Mouse (Mus musculus): ENCODE data around the gene Map3k20. TPM values are rescaled to one million over a fixed set of nuclear protein-coding genes. Genes with fewer than 3 reads are reported as not detected.
A peak's percentile ranks its signal among the peaks of the same experiment; 100 is the strongest.

The Map3k20 gene
- polyA plus RNA-seq, 1 experiment from 2014 or later: 4.4 TPM

- Histone ChIP-seq H3K27me3 (ENCODE audit: control insufficient read depth, insufficient read depth, low read depth, low read length) (no peaks in the 10 kb centered on the region), H3K4me1 (ENCODE audit: control insufficient read depth, insufficient read depth, low read length) (peaks cover 15% of the 10 kb centered on the region), H3K4me3 (ENCODE audit: low read depth, low read length) (peak overlapping the region; percentile 19), H3K27ac (ENCODE audit: low read length) (peak overlapping the region; percentile 56), H3K9me3 (replicated peaks; ENCODE audit: control insufficient read depth, low read length, poor library complexity, severe bottlenecking) (no peaks in the 10 kb centered on the region), H3K4me2 (ENCODE audit: low read length) (peak overlapping the region; percentile 49), H3K36me3 (ENCODE audit: control insufficient read depth, insufficient read depth, low read length) (no peaks in the 10 kb centered on the region), H3K9ac (ENCODE audit: low read depth, low read length) (peak overlapping the region; percentile 15; the same call in 1 of the 2 replicates)
- WGBS: 18% methylated on average over 11 of the region's 11 CpGs
- peak; percentile 78 for ATAC-seq
Observed at GRCm38 (mm10) chr2:72427288-72427687, 141.9 kb downstream of the Map3k20 start.

GRCm38 (mm10) chr2:72438941-72439533 lies 153.6 kb downstream of the Map3k20 start:
- no peak overlapping the region for H3K9ac ChIP-seq (ENCODE audit: low read depth, low read length)
- no peaks in the 10 kb centered on the region for H3K36me3 ChIP-seq (ENCODE audit: control insufficient read depth, insufficient read depth, low read length)
- no peaks in the 10 kb centered on the region for H3K27me3 ChIP-seq (ENCODE audit: control insufficient read depth, insufficient read depth, low read depth, low read length)
- H3K9me3 ChIP-seq (replicated peaks; ENCODE audit: control insufficient read depth, low read length, poor library complexity, severe bottlenecking): no peaks in the 10 kb centered on the region
- no peak overlapping the region for H3K4me3 ChIP-seq (ENCODE audit: low read depth, low read length)
- no peak overlapping the region for H3K4me2 ChIP-seq (ENCODE audit: low read length)
- H3K27ac ChIP-seq (ENCODE audit: low read length): no peak overlapping the region
- 82% methylated on average over 8 of the region's 8 CpGs for WGBS
- no peak for ATAC-seq
- H3K4me1 ChIP-seq (ENCODE audit: control insufficient read depth, insufficient read depth, low read length): no peaks in the 10 kb centered on the region

- Histone ChIP-seq H3K36me3 (ENCODE audit: control insufficient read depth, insufficient read depth, low read length) (no peaks in the 10 kb centered on the region), H3K4me1 (ENCODE audit: control insufficient read depth, insufficient read depth, low read length) (no peaks in the 10 kb centered on the region), H3K9me3 (replicated peaks; ENCODE audit: control insufficient read depth, low read length, poor library complexity, severe bottlenecking) (no peaks in the 10 kb centered on the region), H3K9ac (ENCODE audit: low read depth, low read length) (no peak overlapping the region), H3K27me3 (ENCODE audit: control insufficient read depth, insufficient read depth, low read depth, low read length) (no peaks in the 10 kb centered on the region), H3K4me3 (ENCODE audit: low read depth, low read length) (no peak overlapping the region), H3K27ac (ENCODE audit: low read length) (no peak overlapping the region), H3K4me2 (ENCODE audit: low read length) (no peak overlapping the region)
- WGBS: 61% methylated on average over 9 of the region's 9 CpGs
- ATAC-seq: 0 out of 2 replicates have a peak, but pooled peaks have one; percentile 51
Observed at GRCm38 (mm10) chr2:72441010-72441409, 155.6 kb downstream of the Map3k20 start.

GRCm38 (mm10) chr2:72442825-72443224 lies 157.4 kb downstream of the Map3k20 start:
- no peaks in the 10 kb centered on the region for H3K4me1 ChIP-seq (ENCODE audit: control insufficient read depth, insufficient read depth, low read length)
- H3K9me3 ChIP-seq (replicated peaks; ENCODE audit: control insufficient read depth, low read length, poor library complexity, severe bottlenecking): no peaks in the 10 kb centered on the region
- ATAC-seq: no peak
- H3K27me3 ChIP-seq (ENCODE audit: control insufficient read depth, insufficient read depth, low read depth, low read length): no peaks in the 10 kb centered on the region
- H3K4me3 ChIP-seq (ENCODE audit: low read depth, low read length): no peak overlapping the region
- no peak overlapping the region for H3K4me2 ChIP-seq (ENCODE audit: low read length)
- H3K9ac ChIP-seq (ENCODE audit: low read depth, low read length): no peak overlapping the region
- no peaks in the 10 kb centered on the region for H3K36me3 ChIP-seq (ENCODE audit: control insufficient read depth, insufficient read depth, low read length)
- H3K27ac ChIP-seq (ENCODE audit: low read length): no peak overlapping the region
- WGBS: 91% methylated on average over 6 of the region's 6 CpGs

GRCm38 (mm10) chr2:72443960-72444359 lies 158.5 kb downstream of the Map3k20 start:
- no peak overlapping the region for H3K9ac ChIP-seq (ENCODE audit: low read depth, low read length)
- no peak overlapping the region for H3K27ac ChIP-seq (ENCODE audit: low read length)
- no peak overlapping the region for H3K4me3 ChIP-seq (ENCODE audit: low read depth, low read length)
- H3K27me3 ChIP-seq (ENCODE audit: control insufficient read depth, insufficient read depth, low read depth, low read length): no peaks in the 10 kb centered on the region
- WGBS: 91% methylated on average over 3 of the region's 3 CpGs
- H3K36me3 ChIP-seq (ENCODE audit: control insufficient read depth, insufficient read depth, low read length): no peaks in the 10 kb centered on the region
- no peak overlapping the region for H3K4me2 ChIP-seq (ENCODE audit: low read length)
- H3K4me1 ChIP-seq (ENCODE audit: control insufficient read depth, insufficient read depth, low read length): no peaks in the 10 kb centered on the region
- no peak for ATAC-seq
- no peaks in the 10 kb centered on the region for H3K9me3 ChIP-seq (replicated peaks; ENCODE audit: control insufficient read depth, low read length, poor library complexity, severe bottlenecking)

- no peak overlapping the region for H3K4me3 ChIP-seq (ENCODE audit: low read depth, low read length)
- no peak for ATAC-seq
- no peaks in the 10 kb centered on the region for H3K36me3 ChIP-seq (ENCODE audit: control insufficient read depth, insufficient read depth, low read length)
- no peaks in the 10 kb centered on the region for H3K27me3 ChIP-seq (ENCODE audit: control insufficient read depth, insufficient read depth, low read depth, low read length)
- H3K4me2 ChIP-seq (ENCODE audit: low read length): no peak overlapping the region
- H3K27ac ChIP-seq (ENCODE audit: low read length): no peak overlapping the region
- no peak overlapping the region for H3K9ac ChIP-seq (ENCODE audit: low read depth, low read length)
- no peaks in the 10 kb centered on the region for H3K4me1 ChIP-seq (ENCODE audit: control insufficient read depth, insufficient read depth, low read length)
- no peaks in the 10 kb centered on the region for H3K9me3 ChIP-seq (replicated peaks; ENCODE audit: control insufficient read depth, low read length, poor library complexity, severe bottlenecking)
- 95% methylated on average over 3 of the region's 3 CpGs for WGBS
Observed at GRCm38 (mm10) chr2:72446106-72446505, 160.7 kb downstream of the Map3k20 start.

- Histone ChIP-seq H3K9me3 (replicated peaks; ENCODE audit: control insufficient read depth, low read length, poor library complexity, severe bottlenecking) (no peaks in the 10 kb centered on the region), H3K4me1 (ENCODE audit: control insufficient read depth, insufficient read depth, low read length) (no peaks in the 10 kb centered on the region), H3K27me3 (ENCODE audit: control insufficient read depth, insufficient read depth, low read depth, low read length) (no peaks in the 10 kb centered on the region), H3K9ac (ENCODE audit: low read depth, low read length) (no peak overlapping the region), H3K4me2 (ENCODE audit: low read length) (no peak overlapping the region), H3K36me3 (ENCODE audit: control insufficient read depth, insufficient read depth, low read length) (no peaks in the 10 kb centered on the region), H3K4me3 (ENCODE audit: low read depth, low read length) (no peak overlapping the region), H3K27ac (ENCODE audit: low read length) (no peak overlapping the region)
- WGBS: 25% methylated on average over 5 of the region's 5 CpGs
- no peak for ATAC-seq
Observed at GRCm38 (mm10) chr2:72446615-72447014, 161.2 kb downstream of the Map3k20 start.

- Histone ChIP-seq H3K9ac (ENCODE audit: low read depth, low read length) (no peak overlapping the region), H3K4me2 (ENCODE audit: low read length) (no peak overlapping the region), H3K9me3 (replicated peaks; ENCODE audit: control insufficient read depth, low read length, poor library complexity, severe bottlenecking) (no peaks in the 10 kb centered on the region), H3K4me1 (ENCODE audit: control insufficient read depth, insufficient read depth, low read length) (no peaks in the 10 kb centered on the region), H3K4me3 (ENCODE audit: low read depth, low read length) (no peak overlapping the region), H3K27me3 (ENCODE audit: control insufficient read depth, insufficient read depth, low read depth, low read length) (no peaks in the 10 kb centered on the region), H3K27ac (ENCODE audit: low read length) (no peak overlapping the region), H3K36me3 (ENCODE audit: control insufficient read depth, insufficient read depth, low read length) (no peaks in the 10 kb centered on the region)
- 46% methylated on average over 3 of the region's 3 CpGs for whole genome bisulfite sequencing
- ATAC-seq: no peak
Observed at GRCm38 (mm10) chr2:72453563-72453962, 168.1 kb downstream of the Map3k20 start.

- H3K4me2 ChIP-seq (ENCODE audit: low read length): no peak overlapping the region
- 84% methylated on average over 1 of the region's 1 CpGs for WGBS
Observed at GRCm38 (mm10) chr2:72456189-72456588, 170.8 kb downstream of the Map3k20 start.

More at GRCm38 (mm10) chr2:72456189-72456588, 170.8 kb downstream of the Map3k20 start:
- Histone ChIP-seq H3K9ac (ENCODE audit: low read depth, low read length) (no peak overlapping the region), H3K9me3 (replicated peaks; ENCODE audit: control insufficient read depth, low read length, poor library complexity, severe bottlenecking) (no peaks in the 10 kb centered on the region), H3K4me3 (ENCODE audit: low read depth, low read length) (no peak overlapping the region), H3K4me1 (ENCODE audit: control insufficient read depth, insufficient read depth, low read length) (no peaks in the 10 kb centered on the region), H3K27ac (ENCODE audit: low read length) (no peak overlapping the region), H3K36me3 (ENCODE audit: control insufficient read depth, insufficient read depth, low read length) (no peaks in the 10 kb centered on the region), H3K27me3 (ENCODE audit: control insufficient read depth, insufficient read depth, low read depth, low read length) (no peaks in the 10 kb centered on the region)
- ATAC-seq: no peak

Data from midbrain, embryonic 16.5 days (tissue).